Mouse (Mus musculus): Measurements from ENCODE around the gene Oas1f. TPM values are rescaled to one million over a fixed set of nuclear protein-coding genes. Genes with fewer than 3 reads are reported as not detected.
"Not testable (repeated sequence)": the region's sequence is repeated elsewhere in the genome, so short reads cannot be mapped to it uniquely, and the experiment has no call there.

The Oas1f gene
- not detected in 2 replicates for polyA plus RNA-seq (2014; fragmentation: Nextera tagmentation; extraction: Ambion mirVana)

DNA sequence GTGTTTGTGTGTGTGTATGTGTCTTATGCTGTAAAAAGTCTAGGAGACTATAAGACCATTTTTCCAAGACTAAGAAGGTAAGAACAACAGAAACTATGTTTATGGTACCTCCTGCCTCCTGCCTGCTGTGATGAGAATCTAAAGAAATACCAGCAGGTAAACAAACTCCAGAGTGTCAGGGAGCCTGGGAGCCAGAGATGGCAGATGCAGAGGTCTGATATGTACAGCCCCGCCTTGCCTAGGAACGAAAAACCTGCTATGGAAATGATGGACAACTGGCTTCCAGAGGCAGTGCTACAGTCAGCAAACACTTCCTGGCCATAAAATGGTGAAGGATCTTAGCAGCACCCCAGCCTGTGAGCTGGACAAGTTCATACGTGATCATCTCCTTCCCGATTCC, at the start of gene Oas1f:
Gene Oas1f, plus strand, starts transcription at position 301 of the 400 bp plus-strand sequence.
- Histone ChIP-seq H3K27me3 (ENCODE audit: control insufficient read depth, insufficient read depth, low read length) (no peaks in the 10 kb centered on the region), H3K4me1 (ENCODE audit: control insufficient read depth, insufficient read depth, low read length) (no peaks in the 10 kb centered on the region), H3K9me3 (ENCODE audit: control insufficient read depth, low read length) (no peaks in the 10 kb centered on the region), H3K4me2 (ENCODE audit: low read length) (no peak within 1 kb of the TSS), H3K27ac (replicated peaks; ENCODE audit: low read depth, low read length) (no peak within 1 kb of the TSS), H3K4me3 (replicated peaks; ENCODE audit: low read depth, low read length) (no peak within 1 kb of the TSS), H3K9ac (replicated peaks; ENCODE audit: low read length) (no peak within 1 kb of the TSS), H3K36me3 (ENCODE audit: control insufficient read depth, insufficient read depth, low read length) (no peaks in the 10 kb centered on the region)
- DNase-seq (no peak), ATAC-seq (ENCODE audit: low FRiP score, low TSS enrichment) (no peak)
- WGBS: 80% methylated on average over 4 of the region's 4 CpGs

GRCm38 (mm10) chr5:120798147-120798546, 49.0 kb upstream of the Oas1f start:
- H3K36me3 ChIP-seq (ENCODE audit: control insufficient read depth, insufficient read depth, low read length); H3K27ac ChIP-seq (replicated peaks; ENCODE audit: low read depth, low read length); DNase-seq; ATAC-seq (ENCODE audit: low FRiP score, low TSS enrichment); H3K4me3 ChIP-seq (replicated peaks; ENCODE audit: low read depth, low read length); H3K9me3 ChIP-seq (ENCODE audit: control insufficient read depth, low read length); H3K4me2 ChIP-seq (ENCODE audit: low read length); H3K4me1 ChIP-seq (ENCODE audit: control insufficient read depth, insufficient read depth, low read length); H3K9ac ChIP-seq (replicated peaks; ENCODE audit: low read length); H3K27me3 ChIP-seq (ENCODE audit: control insufficient read depth, insufficient read depth, low read length): not testable (repeated sequence)
- 78% methylated on average over 5 of the region's 5 CpGs for WGBS

DNA sequence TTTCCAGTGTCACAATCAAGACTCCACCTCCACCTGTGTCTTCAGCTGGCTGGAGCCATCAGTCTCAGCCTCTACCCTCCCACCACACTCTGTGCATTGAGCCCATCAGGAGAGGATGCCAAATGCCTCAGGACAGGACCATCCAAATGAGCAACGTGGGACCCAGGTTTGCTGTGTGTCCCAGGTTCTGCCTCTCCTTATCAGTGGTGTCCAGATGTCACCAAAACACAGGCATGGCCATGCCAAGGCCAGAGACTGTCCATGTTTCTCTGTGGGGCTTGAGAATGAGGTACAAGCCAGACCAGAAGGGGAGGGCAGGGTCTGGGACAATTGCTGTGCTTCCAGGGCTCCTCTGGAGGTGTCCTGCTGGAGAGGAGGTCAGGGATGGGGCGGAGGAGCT, 48.2 kb upstream of the Oas1f start:
- not testable (repeated sequence) for H3K4me2 ChIP-seq (ENCODE audit: low read length); H3K4me1 ChIP-seq (ENCODE audit: control insufficient read depth, insufficient read depth, low read length); H3K27me3 ChIP-seq (ENCODE audit: control insufficient read depth, insufficient read depth, low read length); H3K9me3 ChIP-seq (ENCODE audit: control insufficient read depth, low read length); DNase-seq; H3K36me3 ChIP-seq (ENCODE audit: control insufficient read depth, insufficient read depth, low read length); ATAC-seq (ENCODE audit: low FRiP score, low TSS enrichment); H3K4me3 ChIP-seq (replicated peaks; ENCODE audit: low read depth, low read length); H3K27ac ChIP-seq (replicated peaks; ENCODE audit: low read depth, low read length); H3K9ac ChIP-seq (replicated peaks; ENCODE audit: low read length)
- WGBS: 57% methylated on average over 2 of the region's 2 CpGs

- Histone ChIP-seq H3K9ac (replicated peaks; ENCODE audit: low read length) (no peak overlapping the region), H3K4me2 (ENCODE audit: low read length) (no peak overlapping the region), H3K36me3 (ENCODE audit: control insufficient read depth, insufficient read depth, low read length) (no peaks in the 10 kb centered on the region), H3K27ac (replicated peaks; ENCODE audit: low read depth, low read length) (no peak overlapping the region), H3K4me3 (replicated peaks; ENCODE audit: low read depth, low read length) (no peak overlapping the region), H3K4me1 (ENCODE audit: control insufficient read depth, insufficient read depth, low read length) (no peaks in the 10 kb centered on the region), H3K9me3 (ENCODE audit: control insufficient read depth, low read length) (no peaks in the 10 kb centered on the region; the same call in 1 of the 2 replicates), H3K27me3 (ENCODE audit: control insufficient read depth, insufficient read depth, low read length) (no peaks in the 10 kb centered on the region)
- no peak for DNase-seq
- no peak for ATAC-seq (ENCODE audit: low FRiP score, low TSS enrichment)
- WGBS: 88% methylated on average over 2 of the region's 2 CpGs
Measured at GRCm38 (mm10) chr5:120803596-120803995, 43.6 kb upstream of the Oas1f start.

- 89% methylated on average over 1 of the region's 1 CpGs for WGBS
Measured at GRCm38 (mm10) chr5:120806458-120806857, 40.7 kb upstream of the Oas1f start.

DNA sequence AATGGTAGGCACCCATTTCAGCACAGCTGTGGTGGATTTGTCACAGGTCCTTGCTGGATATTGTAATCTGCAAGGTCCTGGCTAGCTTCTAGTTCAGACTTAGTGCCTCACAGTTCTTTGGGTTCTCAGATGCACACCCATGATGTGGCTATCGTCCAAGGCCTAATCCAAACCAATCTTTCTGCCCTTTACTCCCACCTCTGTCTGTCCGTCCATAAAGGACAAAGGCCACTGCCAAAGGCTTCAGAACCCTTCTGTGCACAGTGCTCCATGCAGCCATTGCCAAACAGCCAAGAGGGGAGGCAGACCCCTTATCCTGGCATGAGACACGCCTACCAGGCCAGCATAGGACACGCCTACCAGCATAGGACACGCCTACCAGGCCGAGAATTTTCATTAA, 38.0 kb upstream of the Oas1f start:
- WGBS: 37% methylated on average over 6 of the region's 6 CpGs
- no peak overlapping the region for H3K27ac ChIP-seq (replicated peaks; ENCODE audit: low read depth, low read length)
- H3K9me3 ChIP-seq (ENCODE audit: control insufficient read depth, low read length): no peaks in the 10 kb centered on the region; the same call in 1 of the 2 replicates
- H3K27me3 ChIP-seq (ENCODE audit: control insufficient read depth, insufficient read depth, low read length): no peaks in the 10 kb centered on the region
- no peak overlapping the region for H3K4me3 ChIP-seq (replicated peaks; ENCODE audit: low read depth, low read length)
- peaks cover 3% of the 10 kb centered on the region; the same call in 1 of the 2 replicates for H3K4me1 ChIP-seq (ENCODE audit: control insufficient read depth, insufficient read depth, low read length)
- no peak overlapping the region for H3K9ac ChIP-seq (replicated peaks; ENCODE audit: low read length)
- ATAC-seq (ENCODE audit: low FRiP score, low TSS enrichment): no peak
- no peak for DNase-seq
- H3K4me2 ChIP-seq (ENCODE audit: low read length): no peak overlapping the region
- no peaks in the 10 kb centered on the region for H3K36me3 ChIP-seq (ENCODE audit: control insufficient read depth, insufficient read depth, low read length)

More at GRCm38 (mm10) chr5:120806458-120806857, 40.7 kb upstream of the Oas1f start:
- Histone ChIP-seq H3K4me2 (ENCODE audit: low read length) (no peak overlapping the region), H3K4me1 (ENCODE audit: control insufficient read depth, insufficient read depth, low read length) (no peaks in the 10 kb centered on the region), H3K27ac (replicated peaks; ENCODE audit: low read depth, low read length) (no peak overlapping the region), H3K9ac (replicated peaks; ENCODE audit: low read length) (no peak overlapping the region), H3K27me3 (ENCODE audit: control insufficient read depth, insufficient read depth, low read length) (no peaks in the 10 kb centered on the region), H3K9me3 (ENCODE audit: control insufficient read depth, low read length) (no peaks in the 10 kb centered on the region; the same call in 1 of the 2 replicates), H3K4me3 (replicated peaks; ENCODE audit: low read depth, low read length) (no peak overlapping the region), H3K36me3 (ENCODE audit: control insufficient read depth, insufficient read depth, low read length) (no peaks in the 10 kb centered on the region)
- peak; percentile 67 for DNase-seq
- ATAC-seq (ENCODE audit: low FRiP score, low TSS enrichment): no peak

GRCm38 (mm10) chr5:120811951-120812819, 35.0 kb upstream of the Oas1f start, which contains the start of gene Oas1c:
Gene Oas1c, minus strand, starts transcription at chr5:120812514.
- H3K36me3 ChIP-seq (ENCODE audit: control insufficient read depth, insufficient read depth, low read length): no peaks in the 10 kb centered on the region
- peak within 1 kb of the TSS; percentile 46; the same call in 1 of the 2 replicates for H3K9ac ChIP-seq (replicated peaks; ENCODE audit: low read length)
- peak within 1 kb of the TSS; percentile 52 for H3K4me2 ChIP-seq (ENCODE audit: low read length)
- H3K27me3 ChIP-seq (ENCODE audit: control insufficient read depth, insufficient read depth, low read length): no peaks in the 10 kb centered on the region
- ATAC-seq (ENCODE audit: low FRiP score, low TSS enrichment): peak; percentile 53; the same call in 1 of the 2 replicates
- peaks cover 3% of the 10 kb centered on the region; the same call in 1 of the 2 replicates for H3K4me1 ChIP-seq (ENCODE audit: control insufficient read depth, insufficient read depth, low read length)
- H3K4me3 ChIP-seq (replicated peaks; ENCODE audit: low read depth, low read length): peak within 1 kb of the TSS; percentile 15
- WGBS: 7% methylated on average over 18 of the region's 18 CpGs
- H3K27ac ChIP-seq (replicated peaks; ENCODE audit: low read depth, low read length): peak within 1 kb of the TSS; percentile 70
- H3K9me3 ChIP-seq (ENCODE audit: control insufficient read depth, low read length): no peaks in the 10 kb centered on the region
- DNase-seq: peak; percentile 90

DNA sequence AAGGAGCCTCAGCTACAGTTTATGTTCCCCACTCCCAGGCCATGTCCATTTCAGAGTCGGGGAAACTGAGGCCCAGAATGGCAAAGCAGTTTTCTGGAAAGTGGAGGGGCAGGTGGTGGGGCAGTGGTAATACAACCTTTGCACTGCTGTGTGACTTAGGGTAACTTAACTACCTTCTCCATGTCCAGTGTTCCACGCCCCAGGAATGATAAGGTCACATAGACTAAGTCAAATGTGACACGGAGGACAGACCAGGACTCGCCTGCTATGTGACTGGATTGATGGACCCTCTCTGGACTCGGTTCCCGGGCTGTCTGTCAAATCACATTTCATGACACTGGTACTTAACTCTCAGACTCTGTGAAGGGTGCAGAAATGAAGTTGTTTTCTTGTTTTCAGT, 34.1 kb upstream of the Oas1f start:
- H3K4me1 ChIP-seq (ENCODE audit: control insufficient read depth, insufficient read depth, low read length): peaks cover 3% of the 10 kb centered on the region; the same call in 1 of the 2 replicates
- no peak overlapping the region for H3K4me3 ChIP-seq (replicated peaks; ENCODE audit: low read depth, low read length)
- WGBS: 82% methylated on average over 6 of the region's 6 CpGs
- no peaks in the 10 kb centered on the region for H3K9me3 ChIP-seq (ENCODE audit: control insufficient read depth, low read length)
- ATAC-seq (ENCODE audit: low FRiP score, low TSS enrichment) (no peak), DNase-seq (no peak)
- H3K27ac ChIP-seq (replicated peaks; ENCODE audit: low read depth, low read length): no peak overlapping the region
- peak overlapping the region; percentile 52; the same call in 1 of the 2 replicates for H3K4me2 ChIP-seq (ENCODE audit: low read length)
- no peak overlapping the region for H3K9ac ChIP-seq (replicated peaks; ENCODE audit: low read length)
- H3K36me3 ChIP-seq (ENCODE audit: control insufficient read depth, insufficient read depth, low read length): no peaks in the 10 kb centered on the region
- no peaks in the 10 kb centered on the region for H3K27me3 ChIP-seq (ENCODE audit: control insufficient read depth, insufficient read depth, low read length)
